Mouse (Mus musculus): ENCODE data around the gene Sh3gl3.

Sh3gl3 gene

GRCm38 (mm10) chr7:82173540-82173939 lies at the start of gene Sh3gl3:
Gene Sh3gl3 (plus strand): TSS chr7:82173840.
- DNase-seq = no peak

- DNase-seq = no peak
These were observed 35.4 kb upstream of the Sh3gl3 start for GRCm38 (mm10) chr7:82138196-82138595.

- DNase-seq = no peak
These were observed 26.5 kb upstream of the Sh3gl3 start for GRCm38 (mm10) chr7:82147151-82147550.

- no peak for DNase-seq
These were observed 9.0 kb upstream of the Sh3gl3 start for GRCm38 (mm10) chr7:82164681-82165080.

GRCm38 (mm10) chr7:82174571-82175326 lies 1.1 kb downstream of the Sh3gl3 start:
- peak; percentile 89 to 90 for DNase-seq

- DNase-seq = peak; percentile 38 to 40
These were observed 1.7 kb downstream of the Sh3gl3 start for GRCm38 (mm10) chr7:82175327-82175721.

- no peak for DNase-seq
These were observed 2.6 kb downstream of the Sh3gl3 start for GRCm38 (mm10) chr7:82176192-82176591.

- DNase-seq = no peak
These were observed 3.7 kb downstream of the Sh3gl3 start for GRCm38 (mm10) chr7:82177336-82177735.

GRCm38 (mm10) chr7:82180919-82181318 lies 7.3 kb downstream of the Sh3gl3 start:
- DNase-seq = no peak

- no peak for DNase-seq
These were observed 9.1 kb downstream of the Sh3gl3 start for GRCm38 (mm10) chr7:82182781-82183180.

- DNase-seq = no peak
These were observed 18.0 kb downstream of the Sh3gl3 start for GRCm38 (mm10) chr7:82191604-82192003.

- no peak for DNase-seq
These were observed 18.9 kb downstream of the Sh3gl3 start for GRCm38 (mm10) chr7:82192512-82192911.

- peak in 1 of 2 experiments; percentile 21 for DNase-seq
These were observed 29.5 kb downstream of the Sh3gl3 start for GRCm38 (mm10) chr7:82203111-82203510.

- DNase-seq = no peak
These were observed 30.6 kb downstream of the Sh3gl3 start for GRCm38 (mm10) chr7:82204014-82204784.

GRCm38 (mm10) chr7:82204975-82205374 lies 31.3 kb downstream of the Sh3gl3 start:
- DNase-seq = no peak

GRCm38 (mm10) chr7:82206787-82207186 lies 33.1 kb downstream of the Sh3gl3 start:
- DNase-seq = peak; percentile 89 to 92

GRCm38 (mm10) chr7:82221380-82221933 lies 47.8 kb downstream of the Sh3gl3 start:
- no peak for DNase-seq

- no peak for DNase-seq
These were observed 50.5 kb downstream of the Sh3gl3 start for GRCm38 (mm10) chr7:82223906-82224846.

- DNase-seq = no peak
These were observed 59.6 kb downstream of the Sh3gl3 start for GRCm38 (mm10) chr7:82233201-82233600.

- DNase-seq = no peak
These were observed 60.6 kb downstream of the Sh3gl3 start for GRCm38 (mm10) chr7:82234010-82234897.

GRCm38 (mm10) chr7:82234898-82235290 lies 61.3 kb downstream of the Sh3gl3 start:
- no peak for DNase-seq

- DNase-seq = no peak
These were observed 61.8 kb downstream of the Sh3gl3 start for GRCm38 (mm10) chr7:82235486-82235885.

Data from cerebellum, postnatal 14 days (tissue).